Mouse (Mus musculus) midbrain, embryonic 15.5 days (tissue): ENCODE measurements around the gene Cldn13. TPM values are rescaled to one million over a fixed set of nuclear protein-coding genes. Genes with fewer than 3 reads are reported as not detected.
A peak's percentile ranks its signal among the peaks of the same experiment; 100 is the strongest.
"Not testable (repeated sequence)": the region's sequence is repeated elsewhere in the genome, so short reads cannot be mapped to it uniquely, and the experiment has no call there.

Source experiments
- ATAC-seq: fragments of 200-750 bp; cut with Nextera tagmentation; replicated peaks from 2 replicates; pipeline ENCODE4 v1.8.0; 2017; ENCODE audit warnings: moderate TSS enrichment
- H3K27ac ChIP-seq: fragments of 300-500 bp; sonication (generic); 2 replicates; pipeline ENCODE4 v1.5.1; 2015; ENCODE audit warnings: mild to moderate bottlenecking, inconsistent platforms
- H3K27me3 ChIP-seq: fragments of 300-500 bp; sonication (generic); replicated peaks from 2 replicates; pipeline ENCODE4 v1.6.1; 2015; ENCODE audit warnings: inconsistent platforms
- H3K36me3 ChIP-seq: fragments of 300-500 bp; sonication (generic); replicated peaks from 2 replicates; pipeline ENCODE4 v1.6.1; 2015; ENCODE audit warnings: inconsistent platforms
- H3K4me1 ChIP-seq: fragments of 300-500 bp; sonication (generic); 2 replicates; pipeline ENCODE4 v1.6.1; 2015; ENCODE audit warnings: inconsistent platforms
- H3K4me2 ChIP-seq: fragments of 300-500 bp; sonication (generic); 2 replicates; pipeline ENCODE4 v1.6.1; 2015; ENCODE audit warnings: inconsistent platforms, mild to moderate bottlenecking, moderate library complexity
- H3K4me3 ChIP-seq: fragments of 300-500 bp; sonication (generic); 2 replicates; pipeline ENCODE4 v1.5.1; 2015; ENCODE audit warnings: mild to moderate bottlenecking, inconsistent platforms
- H3K9ac ChIP-seq: fragments of 300-500 bp; sonication (generic); 2 replicates; pipeline ENCODE4 v1.6.1; 2015; ENCODE audit warnings: mild to moderate bottlenecking, inconsistent platforms
- H3K9me3 ChIP-seq: fragments of 300-500 bp; sonication (generic); 2 replicates; pipeline ENCODE4 v1.6.1; 2016; ENCODE audit warnings: inconsistent platforms
- WGBS: fragments of 180-500 bp; shearing (Covaris S2); methylation state at CpG from one replicate; pipeline ENCODE4 v1.1.7; 2015; ENCODE audit warnings: mixed read lengths; 5-methylcytosine and 5-hydroxymethylcytosine counted together
- polyA plus RNA-seq: library from polyadenylated mRNA; unstranded; fragments of >200 nt; fragmentation: Nextera tagmentation; extraction: Ambion mirVana; gene quantifications from 2 replicates; pipeline ENCODE4 v1.2.1, GENCODE M21; 2015

Gene Cldn13
- polyA plus RNA-seq, 1 experiment from 2014 or later = not detected

DNA sequence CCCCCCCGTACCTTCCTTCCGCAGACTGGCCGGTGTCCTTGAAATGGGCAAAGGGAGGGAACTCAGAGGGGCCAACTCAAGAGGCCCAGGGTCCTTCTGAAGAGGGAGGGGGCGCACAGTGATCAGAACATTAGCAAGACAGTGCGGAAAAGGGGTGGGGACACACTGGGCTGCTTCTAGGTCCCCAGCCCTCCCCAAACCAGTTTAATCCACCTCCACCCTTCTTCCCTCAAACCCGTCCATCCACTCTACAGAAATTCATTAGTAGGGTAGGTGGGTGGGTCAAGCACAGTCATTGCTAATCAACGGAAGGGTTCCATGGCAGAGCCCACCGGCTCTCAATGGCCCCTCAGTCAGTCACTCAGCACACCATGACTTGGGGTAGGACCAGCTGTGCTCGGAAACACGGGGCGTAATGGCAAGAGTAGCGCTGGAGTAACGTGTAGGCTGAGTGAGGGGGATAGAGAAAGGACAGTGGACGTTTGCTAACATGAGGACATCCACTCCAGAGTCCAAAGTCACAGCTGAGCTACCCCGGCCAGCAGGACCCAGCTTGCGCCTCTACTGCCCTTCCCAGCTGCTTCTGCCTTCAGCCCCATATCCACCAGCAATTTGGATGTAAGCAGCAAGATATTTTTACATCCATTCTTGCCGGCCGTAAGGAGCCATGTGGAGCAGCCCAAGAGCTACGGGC is 30.1 kb upstream of the Cldn13 start:
- Histone ChIP-seq H3K4me3 (no peak overlapping the region), H3K4me1 (peaks cover 10% of the 10 kb centered on the region; the same call in 1 of the 2 replicates), H3K9me3 (no peaks in the 10 kb centered on the region), H3K4me2 (no peak overlapping the region), H3K27me3 (peaks cover 27% of the 10 kb centered on the region), H3K9ac (no peak overlapping the region), H3K27ac (no peak overlapping the region), H3K36me3 (no peaks in the 10 kb centered on the region)
- ATAC-seq = no peak
- WGBS = 54% methylated on average over 16 of the region's 19 CpGs

DNA sequence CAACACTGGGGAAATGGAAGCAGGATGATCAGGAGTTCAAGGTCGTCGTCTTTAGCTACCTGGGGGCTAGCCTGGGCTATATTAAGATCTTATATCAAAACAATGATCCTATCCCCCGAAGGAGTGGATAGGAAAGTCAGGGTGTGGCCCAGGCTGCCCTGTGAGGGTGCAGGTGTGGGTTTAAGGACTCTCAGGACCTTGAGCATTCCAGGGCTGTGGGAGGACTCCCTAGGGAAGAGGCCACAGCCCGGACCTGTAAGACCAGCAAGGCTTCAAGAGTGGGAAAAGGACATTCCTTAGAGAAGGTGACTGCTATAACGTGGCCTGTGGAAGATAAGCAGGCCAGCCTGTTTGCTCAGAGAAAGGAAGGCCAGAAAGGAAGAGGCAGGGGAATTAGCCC is 28.9 kb upstream of the Cldn13 start:
- 78% methylated on average over 5 of the region's 5 CpGs for WGBS

DNA sequence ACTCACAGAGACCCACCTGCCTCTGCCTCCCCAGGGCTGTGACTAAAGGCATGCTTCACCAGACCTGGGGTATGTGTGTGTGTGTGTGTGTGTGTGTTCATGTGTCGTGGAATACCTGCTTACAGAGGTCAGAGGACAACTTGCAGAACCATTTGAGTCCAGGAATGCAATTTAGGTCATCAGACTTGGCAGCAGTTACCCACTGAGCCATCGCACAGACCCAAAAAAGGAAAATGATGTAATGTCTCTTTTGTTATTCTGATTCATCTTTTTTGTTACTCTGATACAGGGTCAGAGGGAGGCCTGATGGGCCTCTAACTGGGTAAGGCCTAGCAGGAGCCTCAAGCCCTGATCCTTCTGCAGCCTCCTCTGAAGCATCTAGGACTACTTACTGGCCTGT is 27.4 kb upstream of the Cldn13 start:
- Histone ChIP-seq H3K4me1 (peaks cover 10% of the 10 kb centered on the region; the same call in 1 of the 2 replicates), H3K9me3 (no peaks in the 10 kb centered on the region), H3K27me3 (peaks cover 27% of the 10 kb centered on the region), H3K4me2 (no peak overlapping the region), H3K4me3 (no peak overlapping the region), H3K9ac (no peak overlapping the region), H3K36me3 (no peaks in the 10 kb centered on the region), H3K27ac (no peak overlapping the region)
- no peak for ATAC-seq
- WGBS = 76% methylated on average over 2 of the region's 2 CpGs

More for the DNA sequence above, 28.9 kb upstream of the Cldn13 start:
- Histone ChIP-seq H3K4me1 (peaks cover 10% of the 10 kb centered on the region; the same call in 1 of the 2 replicates), H3K27ac (no peak overlapping the region), H3K36me3 (no peaks in the 10 kb centered on the region), H3K9me3 (no peaks in the 10 kb centered on the region), H3K9ac (no peak overlapping the region), H3K27me3 (peaks cover 27% of the 10 kb centered on the region), H3K4me2 (no peak overlapping the region), H3K4me3 (no peak overlapping the region)
- ATAC-seq = no peak

DNA sequence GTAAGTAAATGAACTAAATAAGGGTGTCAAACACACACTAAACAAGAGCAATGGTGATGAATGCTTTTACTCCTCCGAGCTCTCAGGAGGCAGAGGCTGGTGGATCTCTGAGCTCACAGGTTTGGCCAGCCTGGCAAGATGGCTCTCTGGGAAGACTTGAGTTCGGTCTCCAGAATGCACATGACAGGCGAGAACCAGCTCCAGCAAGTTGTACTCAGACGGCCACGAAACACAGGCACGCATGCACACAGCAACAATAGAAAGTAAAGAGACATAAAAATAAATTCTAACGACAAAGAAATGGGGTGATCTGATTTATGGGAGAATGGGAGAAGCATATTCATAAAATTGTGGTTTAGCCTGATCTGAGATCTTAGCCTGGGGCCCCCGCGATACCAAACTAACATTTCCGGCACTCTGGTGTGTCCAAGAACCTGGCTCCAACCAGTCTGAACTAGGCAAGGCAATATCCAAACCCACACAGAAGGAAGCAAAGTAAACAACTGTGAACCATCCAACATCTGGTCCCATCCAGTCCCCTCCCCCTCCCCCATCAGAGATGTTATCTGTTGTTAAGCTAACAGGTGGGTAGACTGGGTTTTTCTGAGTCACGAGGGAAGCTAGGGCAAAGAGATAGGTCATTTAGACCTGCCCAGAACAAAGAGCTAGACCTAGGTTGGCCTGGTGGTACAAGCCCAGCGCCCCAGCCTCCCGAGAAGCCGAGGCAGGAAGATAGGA is 26.3 kb upstream of the Cldn13 start:
- Histone ChIP-seq H3K4me2 (no peak overlapping the region), H3K36me3 (no peaks in the 10 kb centered on the region), H3K9ac (no peak overlapping the region), H3K27ac (no peak overlapping the region), H3K27me3 (peaks cover 16% of the 10 kb centered on the region), H3K9me3 (no peaks in the 10 kb centered on the region), H3K4me3 (no peak overlapping the region), H3K4me1 (peaks cover 7% of the 10 kb centered on the region; the same call in 1 of the 2 replicates)
- no peak for ATAC-seq
- WGBS = 86% methylated on average over 14 of the region's 14 CpGs

DNA sequence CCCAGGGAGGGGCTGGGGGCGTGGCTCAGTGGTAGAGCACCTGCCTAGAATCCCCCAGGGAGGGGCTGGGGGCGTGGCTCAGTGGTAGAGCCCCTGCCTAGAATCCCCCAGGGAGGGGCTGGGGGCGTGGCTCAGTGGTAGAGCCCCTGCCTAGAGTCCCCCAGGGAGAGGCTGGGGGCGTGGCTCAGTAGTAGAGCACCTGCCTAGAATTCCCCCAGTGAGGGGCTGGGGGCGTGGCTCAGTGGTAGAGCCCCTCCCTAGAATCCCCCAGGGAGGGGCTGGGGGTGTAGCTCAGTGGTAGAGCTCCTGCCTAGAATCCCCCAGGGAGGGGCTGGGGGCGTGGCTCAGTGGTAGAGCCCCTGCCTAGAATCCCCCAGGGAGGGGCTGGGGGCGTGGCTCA is 24.2 kb upstream of the Cldn13 start:
- H3K4me1 ChIP-seq, H3K27me3 ChIP-seq, H3K36me3 ChIP-seq, H3K27ac ChIP-seq, H3K4me3 ChIP-seq, H3K9ac ChIP-seq, H3K4me2 ChIP-seq, H3K9me3 ChIP-seq, ATAC-seq: not testable (repeated sequence)
- 90% methylated on average over 5 of the region's 7 CpGs for WGBS

DNA sequence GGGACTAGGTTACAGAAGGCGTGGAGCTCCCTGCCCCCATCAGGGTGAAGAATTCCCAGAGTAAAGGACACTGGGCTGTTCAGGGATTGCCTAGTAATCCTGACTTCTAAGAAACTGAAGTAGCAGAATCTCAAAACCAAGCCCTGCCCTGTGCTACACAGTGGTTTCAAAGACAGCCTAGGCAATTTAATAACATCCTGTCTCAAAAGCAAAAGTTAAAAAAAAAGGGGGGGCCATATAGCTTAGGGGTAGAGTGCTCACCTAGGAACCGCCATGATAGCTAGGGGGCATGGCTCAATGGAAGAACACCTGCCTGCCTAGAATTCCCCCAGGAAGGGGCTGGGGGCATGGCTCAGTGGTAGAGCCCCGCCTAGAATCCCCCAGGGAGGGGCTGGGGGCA is 23.7 kb upstream of the Cldn13 start:
- Histone ChIP-seq H3K27ac (no peak overlapping the region), H3K4me2 (no peak overlapping the region), H3K9ac (no peak overlapping the region), H3K36me3 (no peaks in the 10 kb centered on the region), H3K27me3 (no peaks in the 10 kb centered on the region), H3K9me3 (no peaks in the 10 kb centered on the region), H3K4me3 (no peak overlapping the region), H3K4me1 (no peaks in the 10 kb centered on the region)
- ATAC-seq = no peak
- WGBS = 67% methylated on average over 3 of the region's 3 CpGs

DNA sequence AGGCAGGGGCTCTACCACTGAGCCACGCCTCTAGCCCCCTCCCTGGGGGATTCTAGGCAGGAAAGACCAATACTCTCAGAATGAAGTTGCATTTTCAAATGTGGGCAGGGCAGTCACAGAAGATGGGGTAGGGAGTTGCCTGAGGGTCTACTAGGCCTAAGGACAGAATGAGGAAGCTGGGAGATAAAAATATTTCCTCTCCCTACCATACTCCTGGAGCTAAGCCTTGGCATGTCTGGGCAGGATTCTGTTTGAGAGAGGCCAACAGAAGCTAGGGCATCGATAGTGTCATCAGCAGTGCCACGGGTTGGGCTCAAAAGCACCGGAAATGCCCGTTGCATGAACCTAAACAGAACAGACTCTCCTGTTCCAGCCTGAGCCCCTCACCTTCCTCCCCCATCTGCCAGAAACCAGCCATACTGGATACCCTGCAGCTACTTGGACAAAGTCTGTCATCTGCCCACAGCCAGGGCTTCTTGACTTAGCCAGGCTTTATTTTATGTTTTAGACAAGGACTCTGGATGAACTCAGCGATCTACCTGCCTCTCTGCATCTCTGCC is 21.4 kb upstream of the Cldn13 start:
- Histone ChIP-seq H3K9ac (no peak overlapping the region), H3K4me1 (peaks cover 6% of the 10 kb centered on the region; the same call in 1 of the 2 replicates), H3K27ac (no peak overlapping the region), H3K27me3 (no peaks in the 10 kb centered on the region), H3K4me3 (no peak overlapping the region), H3K36me3 (no peaks in the 10 kb centered on the region), H3K4me2 (no peak overlapping the region), H3K9me3 (no peaks in the 10 kb centered on the region)
- 95% methylated on average over 6 of the region's 6 CpGs for WGBS
- no peak for ATAC-seq

DNA sequence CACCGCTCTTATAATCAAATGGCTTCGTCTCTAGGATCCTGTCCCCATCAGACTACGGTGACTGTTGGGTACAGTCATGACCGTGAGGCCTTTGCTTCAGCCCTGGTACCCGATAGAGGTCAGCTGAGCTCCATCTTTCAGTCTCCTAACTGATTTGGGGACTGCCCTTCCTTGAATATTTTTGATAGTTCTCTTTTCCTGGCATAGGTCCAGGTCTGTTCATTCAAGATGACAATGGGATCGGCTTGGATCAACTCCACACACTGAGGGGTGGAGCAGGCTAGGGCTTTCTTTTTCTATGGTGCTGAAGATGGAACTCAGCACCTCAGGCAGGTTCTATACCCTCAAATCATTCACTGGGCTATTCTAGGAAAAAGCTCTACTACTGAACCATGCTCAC is 20.7 kb upstream of the Cldn13 start:
- Histone ChIP-seq H3K9ac (no peak overlapping the region), H3K4me3 (no peak overlapping the region), H3K27ac (no peak overlapping the region), H3K36me3 (no peaks in the 10 kb centered on the region), H3K27me3 (no peaks in the 10 kb centered on the region), H3K9me3 (no peaks in the 10 kb centered on the region), H3K4me1 (peaks cover 6% of the 10 kb centered on the region; the same call in 1 of the 2 replicates), H3K4me2 (no peak overlapping the region)
- ATAC-seq = no peak
- WGBS = 93% methylated on average over 6 of the region's 6 CpGs

DNA sequence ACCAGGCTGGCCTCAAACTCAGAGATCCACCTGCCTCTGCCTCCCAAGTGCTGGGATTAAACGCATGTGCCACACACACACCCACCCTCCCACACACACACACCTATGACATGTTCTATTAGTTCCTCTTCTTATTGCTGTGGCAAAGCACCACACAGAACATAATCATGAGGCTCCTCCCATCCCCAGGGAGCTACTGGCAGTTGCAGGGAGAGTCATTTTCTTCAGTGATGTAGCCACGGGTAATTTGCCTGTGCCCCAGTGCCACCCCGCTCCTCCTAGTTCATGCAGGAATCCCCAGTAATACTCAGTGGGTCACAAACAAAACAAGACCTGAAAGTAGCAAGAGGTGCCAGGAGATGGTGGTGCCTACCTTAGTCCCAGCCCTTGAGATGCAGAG is 19.3 kb upstream of the Cldn13 start:
- no peak overlapping the region for H3K4me2 ChIP-seq
- no peak overlapping the region for H3K9ac ChIP-seq
- no peak for ATAC-seq
- no peaks in the 10 kb centered on the region for H3K9me3 ChIP-seq
- no peak overlapping the region for H3K27ac ChIP-seq
- 90% methylated on average over 3 of the region's 3 CpGs for WGBS
- no peaks in the 10 kb centered on the region for H3K36me3 ChIP-seq
- H3K27me3 ChIP-seq = no peaks in the 10 kb centered on the region
- peaks cover 6% of the 10 kb centered on the region; the same call in 1 of the 2 replicates for H3K4me1 ChIP-seq
- no peak overlapping the region for H3K4me3 ChIP-seq

DNA sequence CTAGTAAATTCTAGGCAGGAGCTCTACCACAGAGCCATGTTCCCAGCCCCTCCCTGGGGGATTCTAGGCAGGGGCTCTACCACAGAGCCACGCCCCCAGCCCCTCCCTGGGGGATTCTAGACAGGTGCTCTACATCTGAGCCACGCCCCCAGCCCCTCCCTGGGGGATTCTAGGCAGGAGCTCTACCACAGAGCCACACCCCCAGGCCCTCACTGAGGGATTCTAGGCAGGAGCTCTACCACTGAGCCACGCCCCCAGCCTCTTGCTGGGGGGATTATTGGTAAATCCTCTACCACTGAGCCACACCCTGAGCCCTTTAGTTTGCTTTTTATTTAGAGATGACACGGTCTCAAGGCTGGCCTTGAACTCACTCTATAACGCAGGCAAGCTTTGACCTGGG is 18.4 kb upstream of the Cldn13 start:
- not testable (repeated sequence) for ATAC-seq, H3K36me3 ChIP-seq, H3K9me3 ChIP-seq, H3K4me1 ChIP-seq, H3K9ac ChIP-seq, H3K27me3 ChIP-seq, H3K4me2 ChIP-seq, H3K4me3 ChIP-seq, H3K27ac ChIP-seq
- 87% methylated on average over 5 of the region's 5 CpGs for WGBS

DNA sequence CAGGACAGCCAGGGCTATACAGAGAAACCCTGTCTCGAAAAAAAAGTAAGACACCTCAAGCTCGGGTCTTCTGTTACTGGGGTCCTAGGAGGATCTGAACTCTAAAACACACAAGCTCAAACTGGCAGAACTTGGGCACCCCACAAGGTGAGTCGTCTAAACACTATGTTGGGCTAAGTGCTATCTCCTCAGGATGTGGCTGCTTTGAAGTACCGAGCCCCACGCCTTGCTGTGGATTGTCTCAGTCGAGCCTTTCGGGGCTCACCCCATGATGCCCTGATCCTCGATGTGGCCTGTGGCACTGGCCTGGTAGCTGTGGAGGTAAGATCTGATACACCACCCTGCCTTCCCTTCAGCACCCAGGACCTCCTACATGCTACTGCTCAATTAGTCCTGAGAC is 18.0 kb upstream of the Cldn13 start:
- Histone ChIP-seq H3K27me3 (no peaks in the 10 kb centered on the region), H3K27ac (no peak overlapping the region), H3K36me3 (no peaks in the 10 kb centered on the region), H3K4me1 (peaks cover 6% of the 10 kb centered on the region; the same call in 1 of the 2 replicates), H3K9me3 (no peaks in the 10 kb centered on the region), H3K9ac (no peak overlapping the region), H3K4me2 (0 out of 2 replicates have a peak overlapping the region, but pooled peaks have one; percentile 95), H3K4me3 (no peak overlapping the region)
- WGBS = 95% methylated on average over 8 of the region's 8 CpGs
- ATAC-seq = no peak

DNA sequence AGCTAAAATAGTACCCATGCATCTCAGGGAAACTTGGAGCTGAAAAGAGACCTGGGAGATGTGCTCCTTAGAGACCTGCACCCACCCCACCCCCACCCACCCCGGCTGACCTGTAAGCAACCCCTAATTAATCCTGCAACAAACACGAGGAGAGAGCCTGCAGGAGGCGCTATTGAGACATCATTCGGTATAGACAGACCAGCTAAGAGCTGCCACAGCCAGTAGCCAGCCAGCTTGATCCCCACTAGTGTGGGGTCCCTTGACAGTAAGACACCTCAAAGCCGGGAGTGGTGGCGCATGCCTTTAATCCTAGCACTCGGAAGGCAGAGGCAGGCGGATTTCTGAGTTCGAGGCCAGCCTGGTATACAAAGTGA is 17.6 kb upstream of the Cldn13 start:
- 49% methylated on average over 9 of the region's 9 CpGs for WGBS
- H3K27me3 ChIP-seq = no peaks in the 10 kb centered on the region
- no peaks in the 10 kb centered on the region for H3K9me3 ChIP-seq
- peak overlapping the region; percentile 95 for H3K4me2 ChIP-seq
- H3K36me3 ChIP-seq = no peaks in the 10 kb centered on the region
- H3K4me1 ChIP-seq = peaks cover 6% of the 10 kb centered on the region; the same call in 1 of the 2 replicates
- peak; percentile 44 for ATAC-seq
- no peak overlapping the region for H3K27ac ChIP-seq
- H3K4me3 ChIP-seq = peak overlapping the region; percentile 63
- H3K9ac ChIP-seq = peak overlapping the region; percentile 72; the same call in 1 of the 2 replicates
